Mouse (Mus musculus) liver, embryonic 18 days (tissue): ENCODE results near the gene Klk8. TPM values are rescaled to one million over a fixed set of nuclear protein-coding genes. Genes with fewer than 3 reads are reported as not detected.

Experiments
- polyA plus RNA-seq: library from polyadenylated mRNA; depleted of rRNA; stranded (reverse); fragments of >200 nt; gene quantifications from 2 replicates; pipeline ENCODE4 v1.2.3, GENCODE M21; 2012; rRNA removed

Gene Klk8
- polyA plus RNA-seq = 3.3 and 3.8 TPM in 2 replicates

GRCm38 (mm10) chr7:43797333-43797769 is at the start of gene Klk8:
Gene Klk8, plus strand, starts transcription at chr7:43797577.

GRCm38 (mm10) chr7:43768597-43768996 is 28.8 kb upstream of the Klk8 start, which contains the start of gene Klk12:
Gene Klk12, plus strand, starts transcription at chr7:43768897.

GRCm38 (mm10) chr7:43774364-43774763 is 23.0 kb upstream of the Klk8 start, which contains the start of gene Klk11:
Gene Klk11, plus strand, starts transcription at chr7:43774604.

GRCm38 (mm10) chr7:43780746-43781145 is 16.6 kb upstream of the Klk8 start, which contains the start of gene Klk10:
Gene Klk10, plus strand, starts transcription at chr7:43781035.

GRCm38 (mm10) chr7:43791591-43791990 is 5.8 kb upstream of the Klk8 start, which contains the start of gene Klk9:
Gene Klk9, plus strand, starts transcription at chr7:43791891.

GRCm38 (mm10) chr7:43810994-43811393 is 13.6 kb downstream of the Klk8 start, which contains the start of gene Klk7:
Gene Klk7, plus strand, starts transcription at chr7:43811294.

GRCm38 (mm10) chr7:43824199-43824598 is 26.8 kb downstream of the Klk8 start, which contains the start of gene Klk6:
Gene Klk6, plus strand, starts transcription at chr7:43824499.

GRCm38 (mm10) chr7:43841701-43842100 is 44.3 kb downstream of the Klk8 start, which contains the start of gene Klk5:
Gene Klk5, plus strand, starts transcription at chr7:43841971.

Other genes with a start within 250 kb of the Klk8 start
- gene Zfp658, start 235.3 kb upstream of the Klk8 start, polyA plus RNA-seq = 0.45 and 0.46 TPM in 2 replicates
- 1.0 and 1.1 TPM in 2 replicates for gene Zfp719, start 218.0 kb upstream of the Klk8 start, polyA plus RNA-seq
- 0.02 TPM in 1 of 2 replicates, not detected in the other for gene Zfp819, start 190.4 kb upstream of the Klk8 start, polyA plus RNA-seq
- 0.02 TPM in 1 of 2 replicates, not detected in the other for gene Ceacam18, start 162.9 kb upstream of the Klk8 start, polyA plus RNA-seq
- 5.9 and 8.5 TPM in 2 replicates for gene Siglece, start 137.4 kb upstream of the Klk8 start, polyA plus RNA-seq
- 2.6 and 2.8 TPM in 2 replicates for gene Ctu1, start 125.6 kb upstream of the Klk8 start, polyA plus RNA-seq
- 0.02 TPM in 1 of 2 replicates, not detected in the other for gene Klk14, start 107.2 kb upstream of the Klk8 start, polyA plus RNA-seq
- gene Klk13, start 85.0 kb upstream of the Klk8 start, polyA plus RNA-seq = not detected in 2 replicates
- not detected in 2 replicates for gene Klk12, start 28.7 kb upstream of the Klk8 start, polyA plus RNA-seq
- gene Klk11, start 23.0 kb upstream of the Klk8 start, polyA plus RNA-seq = not detected in 2 replicates
- 0.02 and 0.07 TPM in 2 replicates for gene Klk10, start 16.5 kb upstream of the Klk8 start, polyA plus RNA-seq
- gene Klk9, start 5.7 kb upstream of the Klk8 start, polyA plus RNA-seq = not detected in 2 replicates
- gene Klk7, start 13.7 kb downstream of the Klk8 start, polyA plus RNA-seq = not detected in 2 replicates
- not detected in 2 replicates for gene Klk6, start 26.9 kb downstream of the Klk8 start, polyA plus RNA-seq
- not detected in 2 replicates for gene Klk5, start 44.4 kb downstream of the Klk8 start, polyA plus RNA-seq
- not detected in 2 replicates for gene Klk4, start 83.6 kb downstream of the Klk8 start, polyA plus RNA-seq
- gene Klk15, start 136.2 kb downstream of the Klk8 start, polyA plus RNA-seq = not detected in 2 replicates
- not detected in 2 replicates for gene Klk1b8, start 153.1 kb downstream of the Klk8 start, polyA plus RNA-seq
- gene Klk1b1, start 169.2 kb downstream of the Klk8 start, polyA plus RNA-seq = not detected in 2 replicates
- not detected in 2 replicates for gene Klk1b9, start 178.5 kb downstream of the Klk8 start, polyA plus RNA-seq
- gene Klk1b11, start 198.3 kb downstream of the Klk8 start, polyA plus RNA-seq = not detected in 2 replicates
- gene Klk1b26, start 214.6 kb downstream of the Klk8 start, polyA plus RNA-seq = not detected in 2 replicates